Mouse (Mus musculus) C2C12 (cell line): Measurements from ENCODE around the gene Styx. TPM values are rescaled to one million over a fixed set of nuclear protein-coding genes. Genes with fewer than 3 reads are reported as not detected.

Experiments
- H3K27me3 ChIP-seq: one replicate; pipeline ENCODE4 v1.6.1; 2011; ENCODE audit not compliant: control insufficient read depth, insufficient read depth, insufficient read length
- H3K36me3 ChIP-seq: one replicate; pipeline ENCODE4 v1.6.1; 2011; ENCODE audit not compliant: control insufficient read depth, insufficient read depth
- H3K4me3 ChIP-seq: one replicate; pipeline ENCODE4 v1.5.1; 2011; ENCODE audit warnings: mild to moderate bottlenecking, control low read depth; ENCODE audit not compliant: poor library complexity, insufficient read depth, severe bottlenecking
- H3K79me2 ChIP-seq: one replicate; pipeline ENCODE4 v1.6.1; 2011; ENCODE audit not compliant: control insufficient read depth, insufficient read depth
- H3K79me3 ChIP-seq: one replicate; pipeline ENCODE4 v1.6.1; 2011; ENCODE audit warnings: low read depth, control low read depth
- H3ac ChIP-seq: one replicate; pipeline ENCODE3; 2011; ENCODE audit warnings: low read depth; ENCODE audit not compliant: control insufficient read depth, insufficient read length
- CEBPB ChIP-seq: IDR thresholded peaks from one replicate; pipeline ENCODE4 v1.6.1; 2011; ENCODE audit warnings: low read depth, mild to moderate bottlenecking, control low read depth, moderate library complexity
- CTCF ChIP-seq: IDR thresholded peaks from one replicate; pipeline ENCODE4 v1.5.1; 2011; ENCODE audit not compliant: control insufficient read depth, insufficient read depth, insufficient read length
- FOSL1 ChIP-seq: IDR thresholded peaks from one replicate; pipeline ENCODE4 v1.8.0; 2011; ENCODE audit warnings: mild to moderate bottlenecking, low read length; ENCODE audit not compliant: poor library complexity, insufficient read depth, severe bottlenecking
- MAX ChIP-seq: IDR thresholded peaks from one replicate; pipeline ENCODE4 v1.6.1; 2011; ENCODE audit warnings: mild to moderate bottlenecking, control low read depth
- MYOD1 ChIP-seq: IDR thresholded peaks from one replicate; pipeline ENCODE4 v1.6.1; 2011; ENCODE audit warnings: low read depth; ENCODE audit not compliant: control insufficient read depth, insufficient read length
- MYOG ChIP-seq: IDR thresholded peaks from one replicate; pipeline ENCODE4 v1.6.1; 2011; ENCODE audit not compliant: control insufficient read depth, insufficient read length; ENCODE audit errors: extremely low read depth
- USF1 ChIP-seq: IDR thresholded peaks from one replicate; pipeline ENCODE4 v1.6.1; 2011; ENCODE audit warnings: low read depth, mild to moderate bottlenecking, control low read depth, moderate library complexity
- polyA plus RNA-seq: library from polyadenylated mRNA; unstranded; fragments of >200 nt; fragmentation: generic; extraction: Trizol; gene quantifications from one replicate; pipeline ENCODE4 v1.2.1, GENCODE M21; 2012; ENCODE audit warnings: missing spikeins

The Styx gene
- polyA plus RNA-seq, 1 experiment: 6.7 TPM

DNA sequence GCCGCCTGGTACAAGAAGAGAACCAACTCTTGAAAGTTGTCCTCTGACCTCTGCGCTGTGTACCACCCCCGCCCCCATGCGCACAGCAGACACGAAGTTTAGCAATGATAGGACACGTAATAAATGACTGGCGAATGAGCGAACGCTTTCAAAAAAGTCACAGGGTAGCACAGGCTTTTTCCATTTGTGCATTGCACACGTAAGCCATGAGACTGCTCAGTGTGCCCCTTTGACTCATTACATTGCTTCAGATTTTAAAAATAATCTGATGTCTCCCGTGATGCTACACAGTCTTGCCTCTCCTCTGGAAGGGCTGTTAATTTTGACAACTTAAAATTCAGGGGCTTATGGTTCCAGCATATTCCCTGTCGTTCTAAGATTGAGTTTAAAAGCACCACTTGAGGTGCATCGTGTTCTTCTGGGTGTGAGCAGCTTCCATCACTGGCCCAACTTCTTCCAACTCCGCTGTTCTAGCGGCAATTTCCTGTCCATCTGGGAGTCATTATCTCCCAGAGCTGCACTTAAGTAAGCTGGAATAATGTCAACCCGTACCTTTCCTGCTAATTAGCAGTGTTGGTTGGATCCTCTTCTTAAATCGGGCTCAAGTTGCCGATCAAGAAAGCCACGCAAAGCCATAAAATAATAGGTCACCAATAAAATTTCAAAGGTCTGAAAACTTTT lies 87.5 kb downstream of the Styx start:
- H3K36me3 ChIP-seq: no peaks in the 10 kb centered on the region
- TF ChIP-seq MYOG (no peak), CEBPB (no peak), FOSL1 (no peak), USF1 (no peak), MYOD1 (no peak), CTCF (no peak), MAX (no peak)
- no peaks in the 10 kb centered on the region for H3K79me2 ChIP-seq
- H3K79me3 ChIP-seq: no peaks in the 10 kb centered on the region
- H3K27me3 ChIP-seq: no peaks in the 10 kb centered on the region
- no peak overlapping the region for H3K4me3 ChIP-seq
- H3ac ChIP-seq: no peak overlapping the region

GRCm38 (mm10) chr14:45438931-45439275 lies 88.0 kb downstream of the Styx start:
- no peak for TF ChIP-seq FOSL1
- no peak for TF ChIP-seq MAX
- no peak for TF ChIP-seq CTCF
- no peak for TF ChIP-seq MYOD1
- TF ChIP-seq USF1: no peak
- TF ChIP-seq MYOG: no peak
- TF ChIP-seq CEBPB: no peak
- H3K27me3 ChIP-seq: no peaks in the 10 kb centered on the region
- no peak overlapping the region for H3ac ChIP-seq
- H3K36me3 ChIP-seq: no peaks in the 10 kb centered on the region
- no peaks in the 10 kb centered on the region for H3K79me3 ChIP-seq
- H3K79me2 ChIP-seq: no peaks in the 10 kb centered on the region
- no peak overlapping the region for H3K4me3 ChIP-seq

DNA sequence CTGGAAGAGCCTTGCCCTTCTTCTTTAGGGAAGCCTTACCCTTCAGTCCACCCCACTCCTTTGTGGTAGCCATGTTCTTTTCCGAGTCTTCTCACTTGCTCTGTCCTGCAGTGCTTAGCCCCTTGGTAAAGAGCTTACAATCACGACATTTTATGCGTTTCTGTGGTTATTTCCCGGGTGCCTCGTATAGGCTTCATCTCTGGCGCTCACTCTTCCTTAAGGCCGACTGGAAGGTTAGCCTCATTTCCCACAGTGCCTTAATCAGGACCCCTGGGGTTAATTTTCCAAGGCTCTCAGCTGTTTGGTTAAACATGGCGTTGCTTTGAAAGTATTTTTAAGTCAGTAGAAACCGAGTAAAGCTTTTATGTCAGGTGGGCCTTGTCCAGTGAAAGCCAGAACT lies 88.5 kb downstream of the Styx start:
- Histone ChIP-seq H3K79me3 (no peaks in the 10 kb centered on the region), H3K79me2 (no peaks in the 10 kb centered on the region), H3K36me3 (no peaks in the 10 kb centered on the region), H3K4me3 (no peak overlapping the region), H3K27me3 (no peaks in the 10 kb centered on the region), H3ac (no peak overlapping the region)
- TF ChIP-seq MYOG (no peak), MAX (no peak), CTCF (no peak), USF1 (no peak), CEBPB (no peak)

DNA sequence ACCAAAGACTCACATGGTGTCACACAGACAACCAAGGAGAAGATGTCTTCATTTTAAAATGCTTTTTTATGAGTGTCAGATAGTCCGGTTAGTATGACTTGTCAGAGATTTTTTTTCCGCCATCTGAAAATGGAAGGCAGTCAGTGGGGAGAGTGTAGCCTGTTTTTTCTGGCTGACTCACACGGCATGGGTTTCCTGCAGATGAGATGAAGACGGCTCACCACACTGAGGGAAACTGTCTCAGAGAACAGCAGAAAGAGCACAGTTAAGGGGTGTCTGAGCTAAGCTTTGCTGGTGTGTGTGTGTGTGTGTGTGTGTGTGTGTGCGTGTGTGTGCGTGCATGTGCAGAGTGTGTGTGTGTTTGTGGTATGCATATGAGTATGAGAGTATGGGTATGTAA lies 90.4 kb downstream of the Styx start:
- Histone ChIP-seq H3K4me3 (no peak overlapping the region), H3ac (no peak overlapping the region), H3K27me3 (no peaks in the 10 kb centered on the region), H3K79me3 (no peaks in the 10 kb centered on the region), H3K79me2 (no peaks in the 10 kb centered on the region), H3K36me3 (no peaks in the 10 kb centered on the region)
- TF ChIP-seq MYOD1 (no peak), CTCF (no peak), MYOG (no peak), FOSL1 (no peak), USF1 (no peak), CEBPB (no peak), MAX (no peak)

DNA sequence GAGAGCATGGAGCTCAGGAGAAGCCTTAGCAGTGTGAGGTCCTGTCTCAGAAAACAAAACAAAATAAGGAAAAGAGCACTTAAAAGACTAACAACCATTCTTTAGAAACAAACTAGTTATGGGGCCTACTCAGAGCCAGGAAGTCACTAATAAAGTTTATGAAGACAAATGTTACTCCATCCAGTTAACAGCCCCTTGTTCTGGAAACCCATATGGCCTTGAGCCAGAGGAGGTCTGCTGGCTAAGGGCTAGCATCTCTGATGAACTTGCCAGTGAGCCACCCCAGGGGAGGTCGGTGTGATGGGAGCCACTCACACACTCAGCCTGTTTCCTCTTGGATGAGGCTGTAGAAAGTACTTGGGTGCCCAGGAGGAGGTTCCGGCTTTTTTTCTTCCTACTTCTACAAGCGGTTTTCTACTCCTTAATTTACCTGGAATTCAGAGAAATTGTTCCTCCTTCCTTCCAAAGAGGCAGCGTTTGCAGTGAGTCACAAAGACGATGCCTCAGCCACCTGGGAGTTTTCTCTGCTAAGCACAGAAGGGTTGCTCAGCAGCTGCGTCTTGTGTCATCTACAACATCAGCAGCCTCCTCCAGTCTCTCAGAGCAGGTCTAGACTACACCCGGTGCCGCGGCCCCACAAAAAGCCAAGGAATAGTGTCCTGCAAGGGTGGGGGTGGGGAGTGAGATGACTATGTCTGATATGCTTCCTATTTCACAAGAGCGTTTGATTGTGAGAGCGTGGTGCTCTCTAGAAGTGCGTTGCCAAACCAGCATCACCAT lies 92.1 kb downstream of the Styx start:
- Histone ChIP-seq H3ac (no peak overlapping the region), H3K4me3 (no peak overlapping the region), H3K79me3 (no peaks in the 10 kb centered on the region), H3K79me2 (no peaks in the 10 kb centered on the region), H3K36me3 (no peaks in the 10 kb centered on the region), H3K27me3 (no peaks in the 10 kb centered on the region)
- no peak for TF ChIP-seq MAX

DNA sequence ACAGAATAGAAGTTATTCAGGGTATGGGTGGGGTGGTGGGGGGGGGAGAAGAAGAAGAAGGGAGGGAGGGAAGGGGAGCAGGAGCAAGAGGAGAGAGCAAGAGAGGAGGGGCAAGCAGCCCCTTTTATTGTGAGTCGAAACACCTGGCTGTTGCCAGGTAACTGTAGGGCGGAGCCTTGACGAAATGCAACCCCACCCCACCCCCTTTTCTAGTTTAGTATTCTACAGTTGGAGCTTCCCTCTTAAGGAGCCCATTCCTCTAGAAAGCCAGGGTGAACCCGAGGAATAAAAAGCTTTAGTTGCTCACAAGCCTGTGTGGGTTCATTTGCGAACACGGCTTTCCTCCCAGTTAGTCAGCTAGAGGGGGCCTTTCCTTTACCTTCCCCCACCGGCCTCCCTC lies 94.0 kb downstream of the Styx start:
- no peaks in the 10 kb centered on the region for H3K79me3 ChIP-seq
- TF ChIP-seq FOSL1 (no peak), CTCF (no peak), CEBPB (no peak), MYOG (no peak), MYOD1 (no peak), USF1 (no peak), MAX (no peak)
- no peaks in the 10 kb centered on the region for H3K79me2 ChIP-seq
- H3ac ChIP-seq: no peak overlapping the region
- H3K36me3 ChIP-seq: no peaks in the 10 kb centered on the region
- no peak overlapping the region for H3K4me3 ChIP-seq
- no peaks in the 10 kb centered on the region for H3K27me3 ChIP-seq
